In the genomic region with DNA sequence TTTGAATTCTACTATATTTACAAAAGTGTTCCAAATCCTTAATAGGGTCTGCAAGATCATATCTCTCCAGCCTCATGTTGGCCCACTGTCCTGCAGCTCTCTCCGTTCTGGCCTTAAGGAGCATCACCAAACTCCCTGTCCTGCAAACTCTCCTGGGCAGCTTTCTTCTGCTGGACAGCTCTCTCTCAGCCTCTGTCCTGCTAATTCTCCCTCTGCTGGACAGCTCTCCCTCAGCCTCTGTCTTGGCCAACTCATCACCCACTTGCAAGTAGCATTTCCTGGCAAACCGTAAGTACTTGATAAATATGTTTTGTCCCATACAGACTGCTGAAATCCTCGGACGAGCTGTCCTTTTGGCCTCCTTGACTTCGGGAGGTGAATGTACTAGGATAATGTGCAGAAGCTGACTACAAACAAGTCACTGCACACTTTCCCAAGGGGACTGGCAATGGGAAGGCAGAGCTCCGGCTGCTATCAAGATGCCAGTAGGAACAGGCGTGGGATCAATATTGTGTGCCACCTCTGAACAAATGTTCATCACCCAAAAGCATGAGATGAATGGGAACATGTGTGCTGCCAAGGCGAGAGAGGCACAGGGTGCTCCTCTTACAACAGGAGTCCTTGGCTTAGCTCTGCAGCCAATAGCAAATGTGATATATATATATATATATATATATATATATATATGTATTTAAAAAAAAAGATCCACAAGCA, we compare ENCODE assay signal across 12 mouse cellular contexts.
DNase-seq lines count a peak whose midpoint lies in the region; ATAC-seq and TF ChIP-seq lines count a peak whose summit lies in the region.
"Had no signal": no experiment of that assay in that cellular context is flagged by ENCODE, and none has a peak within 500 bp of the region (broad histone marks: within the 10 kb centered on the region; RNA-seq: fewer than 3 reads in every experiment).

No protein-coding gene starts in this region.

- H3K27ac ChIP-seq in hindbrain, postnatal 0 days = no peak overlapping the region
- H3K27ac ChIP-seq in hindbrain, embryonic 12.5 days = no peak overlapping the region
- no peak overlapping the region for H3K27ac ChIP-seq in lung, postnatal 0 days (ENCODE audit: low read length)
- H3K27ac ChIP-seq: forebrain, embryonic 10.5 days; intestine, embryonic 15.5 days had no signal

- no peak for TF ChIP-seq POLR2A in lung, adult 2 months (IDR thresholded peaks at IDR 0.05; ENCODE audit: borderline replicate concordance, extremely low read depth, low read depth, low read length)

- H3K4me1 ChIP-seq in hindbrain, postnatal 0 days (ENCODE audit: insufficient read depth, low read length) = no peaks in the 10 kb centered on the region
- no peaks in the 10 kb centered on the region for H3K4me1 ChIP-seq in hindbrain, embryonic 12.5 days
- H3K4me1 ChIP-seq in lung, postnatal 0 days (ENCODE audit: insufficient read depth, low read depth, low read length) = no peaks in the 10 kb centered on the region
- no peaks in the 10 kb centered on the region for H3K4me1 ChIP-seq in lung, adult 2 months (ENCODE audit: control insufficient read depth, insufficient read depth, low read length)
- H3K4me1 ChIP-seq: forebrain, embryonic 10.5 days; intestine, embryonic 15.5 days had no signal

- H3K4me3 ChIP-seq in hindbrain, postnatal 0 days (ENCODE audit: low read length) = no peak overlapping the region
- H3K4me3 ChIP-seq in hindbrain, embryonic 12.5 days = no peak overlapping the region
- H3K4me3 ChIP-seq in lung, postnatal 0 days (ENCODE audit: low read depth, low read length) = no peak overlapping the region
- no peak overlapping the region for H3K4me3 ChIP-seq in lung, adult 2 months (replicated peaks; ENCODE audit: extremely low read depth, low read depth, low read length)
- H3K4me3 ChIP-seq: forebrain, embryonic 10.5 days; intestine, embryonic 15.5 days had no signal

- no peak overlapping the region for H3K4me2 ChIP-seq in hindbrain, postnatal 0 days (ENCODE audit: low read depth, low read length)
- no peak overlapping the region for H3K4me2 ChIP-seq in hindbrain, embryonic 12.5 days (replicated peaks)
- H3K4me2 ChIP-seq in lung, postnatal 0 days (replicated peaks; ENCODE audit: low read depth, low read length) = no peak overlapping the region
- H3K4me2 ChIP-seq: intestine, embryonic 15.5 days had no signal

- TF ChIP-seq CTCF in hindbrain, postnatal 0 days (IDR thresholded peaks at IDR 0.05; ENCODE audit: low read depth) = peak; percentile 10; the same call in 1 of the 2 replicates
- 0 out of 2 replicates have a peak, but pooled peaks have one; percentile 11 for TF ChIP-seq CTCF in lung, postnatal 0 days (IDR thresholded peaks at IDR 0.05)
- no peak for TF ChIP-seq CTCF in lung, adult 2 months (IDR thresholded peaks at IDR 0.05; ENCODE audit: insufficient read depth, low read length)

- WGBS in hindbrain, postnatal 0 days = 73% methylated on average over 8 of the region's 8 CpGs
- WGBS in hindbrain, embryonic 12.5 days = 83% methylated on average over 8 of the region's 8 CpGs
- 62% methylated on average over 8 of the region's 8 CpGs for WGBS in lung, postnatal 0 days
- WGBS in lung, adult 2 months = 69% methylated on average over 8 of the region's 8 CpGs

- no peaks in the 10 kb centered on the region for H3K27me3 ChIP-seq in hindbrain, postnatal 0 days (ENCODE audit: insufficient read depth, low read length)
- no peaks in the 10 kb centered on the region for H3K27me3 ChIP-seq in hindbrain, embryonic 12.5 days
- H3K27me3 ChIP-seq in lung, postnatal 0 days (replicated peaks; ENCODE audit: insufficient read depth, low read length) = no peaks in the 10 kb centered on the region
- H3K27me3 ChIP-seq: intestine, embryonic 15.5 days had no signal

- TF ChIP-seq EP300 in lung, postnatal 0 days (IDR thresholded peaks at IDR 0.05) = no peak

- no peaks in the 10 kb centered on the region for H3K9me3 ChIP-seq in hindbrain, postnatal 0 days (ENCODE audit: low read length)
- no peaks in the 10 kb centered on the region for H3K9me3 ChIP-seq in hindbrain, embryonic 12.5 days (replicated peaks)
- no peaks in the 10 kb centered on the region for H3K9me3 ChIP-seq in lung, postnatal 0 days (ENCODE audit: low read length)
- H3K9me3 ChIP-seq: forebrain, embryonic 10.5 days; intestine, embryonic 15.5 days had no signal

- peak; percentile 3 for DNase-seq in adrenal gland, adult 2 months
- DNase-seq in adrenal gland, postnatal 4 days (ENCODE audit: low spot score in 2 of 2) = no peak
- peak; percentile 17 for DNase-seq in hindbrain, postnatal 0 days (ENCODE audit: low spot score)
- DNase-seq in lung, postnatal 0 days (ENCODE audit: low spot score) = no peak
- DNase-seq in lung, adult 2 months = no peak
- peak; percentile 50 to 83 for DNase-seq in layer of hippocampus, postnatal 14 days (ENCODE audit: low spot score in 2 of 2)
- DNase-seq in gastrocnemius, adult 18-20 months (ENCODE audit: low spot score) = no peak
- DNase-seq: gastrocnemius, postnatal 10 days; thymus, adult 18-20 months had no signal

- no peak overlapping the region for H3K9ac ChIP-seq in hindbrain, postnatal 0 days (replicated peaks; ENCODE audit: low read length)
- no peak overlapping the region for H3K9ac ChIP-seq in hindbrain, embryonic 12.5 days
- H3K9ac ChIP-seq in lung, postnatal 0 days (replicated peaks; ENCODE audit: low read depth) = no peak overlapping the region
- H3K9ac ChIP-seq: intestine, embryonic 15.5 days had no signal

- ATAC-seq in hindbrain, postnatal 0 days = no peak
- no peak for ATAC-seq in hindbrain, embryonic 12.5 days (ENCODE audit: low FRiP score)
- ATAC-seq in lung, postnatal 0 days = no peak
- ATAC-seq: intestine, embryonic 15.5 days had no signal

- no peaks in the 10 kb centered on the region for H3K36me3 ChIP-seq in hindbrain, postnatal 0 days (ENCODE audit: insufficient read depth, low read length)
- no peaks in the 10 kb centered on the region for H3K36me3 ChIP-seq in hindbrain, embryonic 12.5 days
- H3K36me3 ChIP-seq in lung, postnatal 0 days (ENCODE audit: insufficient read depth, low read length) = no peaks in the 10 kb centered on the region
- H3K36me3 ChIP-seq: forebrain, embryonic 10.5 days; intestine, embryonic 15.5 days had no signal

Comparison
In these comparisons a context has a peak if more than half of its experiments do, and no peak if none do; other contexts are left out.
1. DNase-seq: peak in adrenal gland, adult 2 months (single experiment), hindbrain, postnatal 0 days (single experiment) and layer of hippocampus, postnatal 14 days (2 of 2); none in adrenal gland, postnatal 4 days (0 of 2), lung, postnatal 0 days (single experiment), lung, adult 2 months (single experiment) and gastrocnemius, adult 18-20 months (single experiment).